Mouse (Mus musculus): ENCODE measurements at regions not wholly inside any gene's neighbourhood (a gene's known extent, or its start where the extent isn't known, plus 50 kb on each side); places are given as distances from the start of the nearest gene placed in this dataset.

DNA sequence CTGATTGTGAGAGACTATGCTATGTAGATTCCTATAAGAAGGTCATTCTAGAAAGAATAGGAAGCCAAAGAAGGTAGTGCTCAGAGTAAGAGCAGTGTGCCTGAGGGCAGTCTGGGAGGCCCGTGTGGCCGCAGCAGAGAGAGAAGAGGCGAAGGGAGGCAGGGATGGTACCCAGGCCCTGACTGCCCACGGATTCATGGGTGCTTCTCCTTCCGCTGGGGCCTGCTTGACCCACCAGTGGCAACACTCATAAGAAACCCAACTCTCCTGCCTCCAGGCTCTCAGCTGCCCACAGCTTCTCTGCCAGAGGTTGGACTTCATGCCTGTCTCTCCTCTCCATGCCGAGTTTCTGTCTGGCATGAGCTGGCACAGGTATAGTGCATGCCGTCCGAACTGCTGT lies 60.6 kb upstream of the Twist2 start:
- TF ChIP-seq CTCF (IDR thresholded peaks at IDR 0.05; ENCODE audit: low read depth) (no peak), EP300 (IDR thresholded peaks at IDR 0.05; ENCODE audit: low read depth) (no peak)
